ENCODE assay signal across 9 mouse cellular contexts in genomic region chr2:26516275-26516674, GRCm38 (mm10). TPM values are rescaled to one million over a fixed set of nuclear protein-coding genes. Genes with fewer than 3 reads are reported as not detected.
DNase-seq lines count a peak whose midpoint lies in the region; ATAC-seq and TF ChIP-seq lines count a peak whose summit lies in the region.
"Had no signal": no experiment of that assay in that cellular context is flagged by ENCODE, and none has a peak within 500 bp of the region (broad histone marks: within the 10 kb centered on the region; RNA-seq: fewer than 3 reads in every experiment).

Gene Notch1, minus strand, starts transcription at chr2:26516663.

- no peak within 1 kb of the TSS for H3K9ac ChIP-seq in embryonic facial prominence, embryonic 12.5 days
- peak within 1 kb of the TSS; percentile 32 for H3K9ac ChIP-seq in heart, embryonic 12.5 days
- H3K9ac ChIP-seq in lung, postnatal 0 days (replicated peaks; ENCODE audit: low read depth) = no peak within 1 kb of the TSS

- H3K4me2 ChIP-seq in embryonic facial prominence, embryonic 12.5 days (replicated peaks) = 0 out of 2 replicates have a peak within 1 kb of the TSS, but pooled peaks have one; percentile 5
- peak within 1 kb of the TSS; percentile 51 for H3K4me2 ChIP-seq in heart, embryonic 12.5 days
- H3K4me2 ChIP-seq in lung, postnatal 0 days (replicated peaks; ENCODE audit: low read depth, low read length) = no peak within 1 kb of the TSS

- H3K9me3 ChIP-seq in embryonic facial prominence, embryonic 12.5 days = no peaks in the 10 kb centered on the region
- no peaks in the 10 kb centered on the region for H3K9me3 ChIP-seq in heart, embryonic 12.5 days (replicated peaks)
- no peaks in the 10 kb centered on the region for H3K9me3 ChIP-seq in lung, postnatal 0 days (ENCODE audit: low read length)

- H3K27me3 ChIP-seq in embryonic facial prominence, embryonic 12.5 days = no peaks in the 10 kb centered on the region
- H3K27me3 ChIP-seq in heart, embryonic 12.5 days (replicated peaks) = no peaks in the 10 kb centered on the region
- H3K27me3 ChIP-seq in lung, postnatal 0 days (replicated peaks; ENCODE audit: insufficient read depth, low read length) = no peaks in the 10 kb centered on the region

- TF ChIP-seq POLR2A in lung, adult 2 months (IDR thresholded peaks at IDR 0.05; ENCODE audit: borderline replicate concordance, extremely low read depth, low read depth, low read length) = peak; percentile 43; the same call in 1 of the 2 replicates

- peak; percentile 27 for DNase-seq in lung, adult 2 months
- no peak for DNase-seq in lung, postnatal 25 days (ENCODE audit: low spot score)
- peak; percentile 73 for DNase-seq in kidney, adult 9 months
- peak; percentile 61 for DNase-seq in lung, postnatal 0 days (ENCODE audit: low spot score)
- DNase-seq in yolk sac, embryonic 10.5 days (ENCODE audit: low spot score) = peak; percentile 43
- no peak for DNase-seq in ovary, postnatal 10 days (ENCODE audit: low spot score)

- WGBS in lung, adult 2 months = 21% methylated on average over 12 of the region's 12 CpGs
- WGBS in embryonic facial prominence, embryonic 12.5 days = 48% methylated on average over 12 of the region's 12 CpGs
- 6% methylated on average over 12 of the region's 12 CpGs for WGBS in heart, embryonic 12.5 days
- 32% methylated on average over 12 of the region's 12 CpGs for WGBS in lung, postnatal 0 days

- peaks cover 21% of the 10 kb centered on the region for H3K4me1 ChIP-seq in lung, adult 2 months (ENCODE audit: control insufficient read depth, insufficient read depth, low read length)
- H3K4me1 ChIP-seq in embryonic facial prominence, embryonic 12.5 days = peaks cover 14% of the 10 kb centered on the region
- H3K4me1 ChIP-seq in heart, embryonic 12.5 days (replicated peaks) = peaks cover 37% of the 10 kb centered on the region
- peaks cover 8% of the 10 kb centered on the region; the same call in 1 of the 2 replicates for H3K4me1 ChIP-seq in lung, postnatal 0 days (ENCODE audit: insufficient read depth, low read depth, low read length)

- no peak for TF ChIP-seq EP300 in lung, postnatal 0 days (IDR thresholded peaks at IDR 0.05)

- peak within 1 kb of the TSS; percentile 6 for H3K4me3 ChIP-seq in lung, adult 2 months (replicated peaks; ENCODE audit: extremely low read depth, low read depth, low read length)
- H3K4me3 ChIP-seq in embryonic facial prominence, embryonic 12.5 days = no peak within 1 kb of the TSS
- peak within 1 kb of the TSS; percentile 12 for H3K4me3 ChIP-seq in heart, embryonic 12.5 days
- H3K4me3 ChIP-seq in lung, postnatal 0 days (ENCODE audit: low read depth, low read length) = no peak within 1 kb of the TSS
- H3K4me3 ChIP-seq: megakaryocyte, embryonic 14.5 days had no signal

- H3K36me3 ChIP-seq in embryonic facial prominence, embryonic 12.5 days = no peaks in the 10 kb centered on the region
- H3K36me3 ChIP-seq in heart, embryonic 12.5 days = no peaks in the 10 kb centered on the region
- H3K36me3 ChIP-seq in lung, postnatal 0 days (ENCODE audit: insufficient read depth, low read length) = no peaks in the 10 kb centered on the region

- ATAC-seq in embryonic facial prominence, embryonic 12.5 days (ENCODE audit: insufficient number of reproducible peaks, insufficient read depth, low FRiP score, low TSS enrichment) = no peak
- peak; percentile 77 for ATAC-seq in heart, embryonic 12.5 days (ENCODE audit: insufficient number of reproducible peaks, low FRiP score)
- peak; percentile 59 for ATAC-seq in lung, postnatal 0 days

- peak within 1 kb of the TSS; percentile 60; the same call in 1 of the 2 replicates for H3K27ac ChIP-seq in embryonic facial prominence, embryonic 12.5 days
- peak within 1 kb of the TSS; percentile 23 for H3K27ac ChIP-seq in heart, embryonic 12.5 days (ENCODE audit: poor library complexity, severe bottlenecking)
- H3K27ac ChIP-seq in lung, postnatal 0 days (ENCODE audit: low read length) = peak within 1 kb of the TSS; percentile 80

- no peak for TF ChIP-seq CTCF in lung, adult 2 months (IDR thresholded peaks at IDR 0.05; ENCODE audit: insufficient read depth, low read length)
- TF ChIP-seq CTCF in lung, postnatal 0 days (IDR thresholded peaks at IDR 0.05) = 0 out of 2 replicates have a peak, but pooled peaks have one; percentile 2

RNA-seq across cellular contexts. Expression of gene Notch1, which starts in this region (rescaled TPM):
- 108 and 124 TPM in 2 replicates for polyA plus RNA-seq in lung, adult 2 months (2012; rRNA removed)
- 16.4 and 20.3 TPM in 2 replicates for polyA plus RNA-seq in embryonic facial prominence, embryonic 12.5 days (2016; fragmentation: Nextera tagmentation; extraction: Ambion mirVana)
- polyA plus RNA-seq in heart, embryonic 12.5 days (2016; fragmentation: Nextera tagmentation; extraction: Ambion mirVana) = 20.4 TPM in 2 replicates
- polyA plus RNA-seq in lung, postnatal 0 days (2015; fragmentation: Nextera tagmentation; extraction: Ambion mirVana) = 11.8 and 14.7 TPM in 2 replicates

Comparison
In these comparisons a context has a peak if more than half of its experiments do, and no peak if none do; other contexts are left out.
1. DNase-seq: peak in lung, adult 2 months (single experiment), kidney, adult 9 months (single experiment), lung, postnatal 0 days (single experiment) and yolk sac, embryonic 10.5 days (single experiment); none in lung, postnatal 25 days (single experiment) and ovary, postnatal 10 days (single experiment).
2. H3K4me3 ChIP-seq: peak in lung, adult 2 months (single experiment) and heart, embryonic 12.5 days (single experiment); none in embryonic facial prominence, embryonic 12.5 days (single experiment) and lung, postnatal 0 days (single experiment).
3. H3K27ac ChIP-seq: peak in every context shown above with its lines; median percentile 80 in lung, postnatal 0 days; 60 in embryonic facial prominence, embryonic 12.5 days; 23 in heart, embryonic 12.5 days.